Mouse (Mus musculus) cortical plate, adult 2 months (tissue): ENCODE results near the gene Aggf1. TPM values are rescaled to one million over a fixed set of nuclear protein-coding genes. Genes with fewer than 3 reads are reported as not detected.
A peak's percentile ranks its signal among the peaks of the same experiment; 100 is the strongest.
"Not testable (repeated sequence)": the region's sequence is repeated elsewhere in the genome, so short reads cannot be mapped to it uniquely, and the experiment has no call there.

Experiments used
- H3K27ac ChIP-seq: fragments of 200-500 bp; 2 replicates; pipeline ENCODE4 v1.5.1; 2012; ENCODE audit warnings: low read length, control low read depth, inconsistent platforms; ENCODE audit not compliant: insufficient read depth
- H3K4me1 ChIP-seq: fragments of 200-500 bp; 2 replicates; pipeline ENCODE4 v1.6.1; 2011; ENCODE audit warnings: low read length; ENCODE audit not compliant: control insufficient read depth, insufficient read depth
- H3K4me3 ChIP-seq: fragments of 200-500 bp; 2 replicates; pipeline ENCODE4 v1.5.1; 2011; ENCODE audit warnings: mild to moderate bottlenecking, low read length, control low read depth; ENCODE audit not compliant: insufficient read depth
- CTCF ChIP-seq: fragments of 200-500 bp; IDR thresholded peaks from 2 replicates; pipeline ENCODE4 v1.5.1; 2011; ENCODE audit warnings: mild to moderate bottlenecking, control low read depth, low read length; ENCODE audit not compliant: insufficient read depth; ENCODE audit errors: extremely low read depth
- POLR2A ChIP-seq: fragments of 200-500 bp; IDR thresholded peaks from 2 replicates; pipeline ENCODE4 v1.6.1; 2011; ENCODE audit warnings: mild to moderate bottlenecking, low read length, control low read depth; ENCODE audit not compliant: insufficient read depth; ENCODE audit errors: extremely low read depth
- polyA plus RNA-seq: library from polyadenylated mRNA; depleted of rRNA; stranded (reverse); fragments of >200 nt; gene quantifications from 2 replicates; pipeline ENCODE4 v1.2.3, GENCODE M21; 2012

Gene Aggf1
- polyA plus RNA-seq, 1 experiment, result 39.4 TPM

- no peak overlapping the region for H3K27ac ChIP-seq
- peaks cover 3% of the 10 kb centered on the region for H3K4me1 ChIP-seq
- H3K4me3 ChIP-seq, result no peak overlapping the region
- no peak for TF ChIP-seq CTCF
- TF ChIP-seq POLR2A, result no peak
These were observed 3.5 kb upstream of the Aggf1 start for GRCm38 (mm10) chr13:95378696-95379095.

- H3K27ac ChIP-seq, H3K4me3 ChIP-seq, H3K4me1 ChIP-seq: not testable (repeated sequence)
These were observed 1.6 kb upstream of the Aggf1 start for GRCm38 (mm10) chr13:95376689-95377289.

GRCm38 (mm10) chr13:95375554-95375914, 382 bp upstream of the Aggf1 start:
- TF ChIP-seq POLR2A, result no peak
- no peak for TF ChIP-seq CTCF
- Histone ChIP-seq H3K4me3 (peak overlapping the region; percentile 83), H3K27ac (no peak overlapping the region), H3K4me1 (peaks cover 7% of the 10 kb centered on the region)

GRCm38 (mm10) chr13:95366356-95366755, 8.8 kb downstream of the Aggf1 start:
- no peaks in the 10 kb centered on the region for H3K4me1 ChIP-seq
- TF ChIP-seq CTCF, result no peak
- TF ChIP-seq POLR2A, result no peak
- no peak overlapping the region for H3K4me3 ChIP-seq
- H3K27ac ChIP-seq, result no peak overlapping the region

- Histone ChIP-seq H3K4me1 (no peaks in the 10 kb centered on the region), H3K27ac (no peak overlapping the region), H3K4me3 (no peak overlapping the region)
- TF ChIP-seq CTCF, result no peak
- TF ChIP-seq POLR2A, result no peak
These were observed 11.7 kb downstream of the Aggf1 start for GRCm38 (mm10) chr13:95363440-95363839.

GRCm38 (mm10) chr13:95358223-95358622, 16.9 kb downstream of the Aggf1 start:
- TF ChIP-seq POLR2A (no peak), CTCF (no peak)
- Histone ChIP-seq H3K4me1 (no peaks in the 10 kb centered on the region), H3K4me3 (no peak overlapping the region), H3K27ac (no peak overlapping the region)

GRCm38 (mm10) chr13:95348476-95348875, 26.7 kb downstream of the Aggf1 start:
- 0 out of 2 replicates have a peak, but pooled peaks cover 2% of the 10 kb centered on the region for H3K4me1 ChIP-seq
- no peak overlapping the region for H3K4me3 ChIP-seq
- no peak for TF ChIP-seq POLR2A
- TF ChIP-seq CTCF, result no peak
- H3K27ac ChIP-seq, result no peak overlapping the region

- TF ChIP-seq POLR2A (no peak), CTCF (peak; percentile 80)
- Histone ChIP-seq H3K4me1 (0 out of 2 replicates have a peak, but pooled peaks cover 2% of the 10 kb centered on the region), H3K27ac (no peak overlapping the region), H3K4me3 (no peak overlapping the region)
These were observed 28.0 kb downstream of the Aggf1 start for GRCm38 (mm10) chr13:95347018-95347696.

GRCm38 (mm10) chr13:95345869-95346268, 29.3 kb downstream of the Aggf1 start:
- H3K4me3 ChIP-seq, result no peak overlapping the region

GRCm38 (mm10) chr13:95343470-95343869, 31.7 kb downstream of the Aggf1 start:
- no peak overlapping the region for H3K27ac ChIP-seq
- no peak overlapping the region for H3K4me3 ChIP-seq
- H3K4me1 ChIP-seq, result 0 out of 2 replicates have a peak, but pooled peaks cover 2% of the 10 kb centered on the region
- TF ChIP-seq CTCF (no peak), POLR2A (no peak)

More at GRCm38 (mm10) chr13:95345869-95346268, 29.3 kb downstream of the Aggf1 start:
- TF ChIP-seq POLR2A, result no peak
- TF ChIP-seq CTCF, result no peak
- Histone ChIP-seq H3K27ac (no peak overlapping the region), H3K4me1 (0 out of 2 replicates have a peak, but pooled peaks cover 2% of the 10 kb centered on the region)
